Comparison of ENCODE assay signal across 8 mouse cellular contexts in the genomic region with DNA sequence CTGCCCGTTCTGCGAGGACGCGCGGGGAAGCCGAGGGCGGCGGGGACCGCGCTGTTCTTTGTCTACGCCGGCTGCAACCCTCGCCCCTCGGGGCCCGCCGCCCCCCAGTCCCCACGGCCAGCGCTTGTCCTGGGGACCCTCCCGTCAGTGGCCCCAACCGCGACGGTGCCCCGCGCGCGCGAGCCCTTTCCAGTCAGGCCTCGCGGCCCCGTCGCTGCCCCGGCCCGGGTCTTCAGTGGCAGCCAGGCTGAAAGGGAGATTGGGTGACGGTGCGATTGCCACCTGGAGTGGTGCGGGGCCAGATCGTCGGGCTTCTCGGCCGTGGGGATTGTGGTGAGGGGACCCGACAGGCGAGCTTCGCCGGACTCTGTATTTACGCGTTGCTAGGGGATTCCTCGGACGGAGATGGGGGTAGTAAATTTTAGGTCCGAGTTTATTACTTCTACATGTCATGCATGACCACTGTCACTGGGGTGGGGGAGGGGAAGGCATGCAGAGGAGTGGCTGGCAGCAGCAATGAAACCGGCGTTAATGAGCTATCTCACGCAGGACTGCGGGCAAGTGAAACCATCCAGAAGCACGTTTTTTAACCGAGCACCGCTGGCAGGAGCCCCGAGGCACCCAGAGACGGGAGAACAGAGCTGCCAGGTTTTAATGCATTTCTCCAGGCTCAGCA. TPM values are rescaled to one million over a fixed set of nuclear protein-coding genes. Genes with fewer than 3 reads are reported as not detected.
A peak's percentile ranks its signal among the peaks of the same experiment; 100 is the strongest.
DNase-seq lines count a peak whose midpoint lies in the region; ATAC-seq and TF ChIP-seq lines count a peak whose summit lies in the region.

No protein-coding gene starts in this region.

- peak overlapping the region; percentile 63 for H3K4me3 ChIP-seq in heart, embryonic 15.5 days
- H3K4me3 ChIP-seq in limb, embryonic 12.5 days (replicated peaks), result peak overlapping the region; percentile 60
- H3K4me3 ChIP-seq in lung, adult 2 months (replicated peaks; ENCODE audit: extremely low read depth, low read depth, low read length), result no peak overlapping the region

- peak overlapping the region; percentile 99 for H3K4me2 ChIP-seq in heart, embryonic 15.5 days
- H3K4me2 ChIP-seq in limb, embryonic 12.5 days, result peak overlapping the region; percentile 95

- H3K27ac ChIP-seq in heart, embryonic 15.5 days, result no peak overlapping the region
- no peak overlapping the region for H3K27ac ChIP-seq in limb, embryonic 12.5 days

- H3K9me3 ChIP-seq in heart, embryonic 15.5 days (replicated peaks), result no peaks in the 10 kb centered on the region
- no peaks in the 10 kb centered on the region for H3K9me3 ChIP-seq in limb, embryonic 12.5 days

- H3K4me1 ChIP-seq in heart, embryonic 15.5 days (replicated peaks), result peaks cover 23% of the 10 kb centered on the region
- peaks cover 6% of the 10 kb centered on the region for H3K4me1 ChIP-seq in limb, embryonic 12.5 days (replicated peaks)
- no peaks in the 10 kb centered on the region for H3K4me1 ChIP-seq in lung, adult 2 months (ENCODE audit: control insufficient read depth, insufficient read depth, low read length)

- peak overlapping the region; percentile 52 for H3K9ac ChIP-seq in heart, embryonic 15.5 days
- peak overlapping the region; percentile 65 for H3K9ac ChIP-seq in limb, embryonic 12.5 days (replicated peaks)

- DNase-seq in ovary, postnatal 36 days (ENCODE audit: low spot score), result peak; percentile 4
- DNase-seq in ovary, postnatal 14 days (ENCODE audit: low spot score), result no peak
- DNase-seq in cerebellum, postnatal 36 days, result peak; percentile 62 to 73
- DNase-seq in retina, embryonic 14.5 days (ENCODE audit: low spot score), result peak; percentile 66
- no peak for DNase-seq in layer of hippocampus, adult 8-10 months (ENCODE audit: low spot score in 2 of 2)
- DNase-seq in lung, adult 2 months, result no peak

- no peak for ATAC-seq in heart, embryonic 15.5 days (replicated peaks; ENCODE audit: insufficient number of reproducible peaks, insufficient read depth, low FRiP score, low read depth)
- peak; percentile 67 for ATAC-seq in limb, embryonic 12.5 days (ENCODE audit: insufficient number of reproducible peaks, insufficient read depth, low FRiP score, low TSS enrichment, low read depth)

- peaks cover 87% of the 10 kb centered on the region for H3K27me3 ChIP-seq in heart, embryonic 15.5 days
- H3K27me3 ChIP-seq in limb, embryonic 12.5 days, result peaks cover 82% of the 10 kb centered on the region

- no peak for TF ChIP-seq CTCF in lung, adult 2 months (IDR thresholded peaks at IDR 0.05; ENCODE audit: insufficient read depth, low read length)

- H3K36me3 ChIP-seq in heart, embryonic 15.5 days, result no peaks in the 10 kb centered on the region
- no peaks in the 10 kb centered on the region for H3K36me3 ChIP-seq in limb, embryonic 12.5 days

- TF ChIP-seq POLR2A in lung, adult 2 months (IDR thresholded peaks at IDR 0.05; ENCODE audit: borderline replicate concordance, extremely low read depth, low read depth, low read length), result no peak

- WGBS in heart, embryonic 15.5 days, result 1% methylated on average over 53 of the region's 58 CpGs
- WGBS in limb, embryonic 12.5 days, result under 1% methylated on average over 54 of the region's 58 CpGs
- under 1% methylated on average over 53 of the region's 58 CpGs for WGBS in lung, adult 2 months

RNA-seq across cellular contexts. Expression of a gene that starts 0.6 kb away (rescaled TPM):
- polyA plus RNA-seq in heart, embryonic 15.5 days (2015; fragmentation: Nextera tagmentation; extraction: Ambion mirVana), result 1.5 and 1.8 TPM in 2 replicates
- 1.7 and 2.0 TPM in 2 replicates for polyA plus RNA-seq in limb, embryonic 12.5 days (2016; fragmentation: Nextera tagmentation; extraction: Ambion mirVana)
- 10 to 100 TPM; 35.3 to 49.0 (median 41.5) TPM for total RNA-seq in layer of hippocampus, adult 8-10 months (2022)
- 5.8 and 6.4 TPM in 2 replicates for polyA plus RNA-seq in lung, adult 2 months (2012; rRNA removed)

Comparison
In these comparisons a context has a peak if more than half of its experiments do, and no peak if none do; other contexts are left out.
1. DNase-seq: peak in ovary, postnatal 36 days (single experiment), cerebellum, postnatal 36 days (2 of 2) and retina, embryonic 14.5 days (single experiment); none in ovary, postnatal 14 days (single experiment), layer of hippocampus, adult 8-10 months (0 of 2) and lung, adult 2 months (single experiment).